Mouse (Mus musculus) ZHBTc4 (cell line): Measurements from ENCODE around the gene Ctrl.

ENCODE experiments used
- DNase-seq: peaks from one replicate; pipeline ENCODE4 v3.0.0-alpha.2; 2011; ENCODE audit warnings: low read depth, low spot score

Gene Ctrl

GRCm38 (mm10) chr8:105937496-105938305 is 4.0 kb upstream of the Ctrl start:
- DNase-seq: no peak

- DNase-seq: peak; percentile 94
Observed at GRCm38 (mm10) chr8:105936866-105937475, 3.3 kb upstream of the Ctrl start.

GRCm38 (mm10) chr8:105935863-105936603 is 2.4 kb upstream of the Ctrl start:
- peak; percentile 32 for DNase-seq

- DNase-seq: no peak
Observed at GRCm38 (mm10) chr8:105935105-105935504, 1.4 kb upstream of the Ctrl start.

GRCm38 (mm10) chr8:105932525-105932924 is 1.1 kb downstream of the Ctrl start:
- DNase-seq: no peak

GRCm38 (mm10) chr8:105931271-105931670 is 2.4 kb downstream of the Ctrl start:
- DNase-seq: no peak

GRCm38 (mm10) chr8:105930602-105931001 is 3.1 kb downstream of the Ctrl start:
- peak; percentile 88 for DNase-seq

GRCm38 (mm10) chr8:105925123-105925522 is 8.5 kb downstream of the Ctrl start:
- DNase-seq: no peak

- no peak for DNase-seq
Observed at GRCm38 (mm10) chr8:105919390-105919789, 14.3 kb downstream of the Ctrl start.

- DNase-seq: no peak
Observed at GRCm38 (mm10) chr8:105900941-105901616, 32.6 kb downstream of the Ctrl start.

GRCm38 (mm10) chr8:105900180-105900940 is 33.3 kb downstream of the Ctrl start, which contains the start of gene Pskh1:
Pskh1 (plus strand) TSS chr8:105900441.
- DNase-seq: peak; percentile 98

GRCm38 (mm10) chr8:105897801-105898480 is 35.7 kb downstream of the Ctrl start:
- DNase-seq: no peak

GRCm38 (mm10) chr8:105893339-105893738 is 40.3 kb downstream of the Ctrl start, which contains the start of gene Nrn1l:
Nrn1l (plus strand) TSS chr8:105893567.
- DNase-seq: peak; percentile 92

- peak; percentile 51 for DNase-seq
Observed at GRCm38 (mm10) chr8:105892432-105892831, 41.2 kb downstream of the Ctrl start.

- DNase-seq: no peak
Observed at GRCm38 (mm10) chr8:105890870-105891269, 42.8 kb downstream of the Ctrl start.

GRCm38 (mm10) chr8:105889756-105890465 is 43.8 kb downstream of the Ctrl start:
- no peak for DNase-seq
